Mouse (Mus musculus) lung, postnatal 0 days (tissue): Measurements from ENCODE around the gene Heatr6. TPM values are rescaled to one million over a fixed set of nuclear protein-coding genes. Genes with fewer than 3 reads are reported as not detected.

Experiments used
- ATAC-seq: fragments of 200-750 bp; cut with Nextera tagmentation; 2 replicates; pipeline ENCODE4 v1.8.0; 2017; ENCODE audit warnings: moderate library complexity
- DNase-seq: peaks from one replicate; pipeline ENCODE4 v3.0.0-alpha.2; 2016; ENCODE audit warnings: low spot score
- H3K27ac ChIP-seq: fragments of 300-500 bp; sonication (generic); 2 replicates; pipeline ENCODE4 v1.5.1; 2014; ENCODE audit warnings: antibody characterized with exemption, mild to moderate bottlenecking, low read length, mixed read lengths
- H3K27me3 ChIP-seq: fragments of 300-500 bp; sonication (generic); replicated peaks from 2 replicates; pipeline ENCODE4 v1.6.1; 2014; ENCODE audit warnings: low read length, mixed read lengths; ENCODE audit not compliant: insufficient read depth
- H3K36me3 ChIP-seq: fragments of 300-500 bp; sonication (generic); 2 replicates; pipeline ENCODE4 v1.6.1; 2014; ENCODE audit warnings: low read length, mixed read lengths; ENCODE audit not compliant: insufficient read depth
- H3K4me1 ChIP-seq: fragments of 300-500 bp; sonication (generic); 2 replicates; pipeline ENCODE4 v1.6.1; 2014; ENCODE audit warnings: antibody characterized with exemption, low read depth, low read length, mixed read lengths; ENCODE audit not compliant: insufficient read depth
- H3K4me2 ChIP-seq: fragments of 300-500 bp; sonication (generic); replicated peaks from 2 replicates; pipeline ENCODE4 v1.6.1; 2014; ENCODE audit warnings: low read depth, mild to moderate bottlenecking, low read length, moderate library complexity, mixed read lengths
- H3K4me3 ChIP-seq: fragments of 300-500 bp; sonication (generic); 2 replicates; pipeline ENCODE4 v1.5.1; 2014; ENCODE audit warnings: low read depth, low read length
- H3K9ac ChIP-seq: fragments of 300-500 bp; sonication (generic); replicated peaks from 2 replicates; pipeline ENCODE4 v1.6.1; 2014; ENCODE audit warnings: low read depth, mild to moderate bottlenecking
- H3K9me3 ChIP-seq: fragments of 300-500 bp; sonication (generic); 2 replicates; pipeline ENCODE4 v1.6.1; 2016; ENCODE audit warnings: low read length, mixed read lengths
- CTCF ChIP-seq: IDR thresholded peaks from 2 replicates; pipeline ENCODE4 v1.5.1; 2016; ENCODE audit warnings: antibody characterized with exemption, mild to moderate bottlenecking
- EP300 ChIP-seq: IDR thresholded peaks from 2 replicates; pipeline ENCODE4 v1.6.1; 2016; ENCODE audit warnings: antibody characterized with exemption, mild to moderate bottlenecking, control low read depth
- WGBS: fragments of 180-500 bp; shearing (Covaris S2); extraction: QIAGEN DNeasy Blood & Tissue Kit; methylation state at CpG from one replicate; pipeline ENCODE4 v1.1.7; 2014; 5-methylcytosine and 5-hydroxymethylcytosine counted together
- polyA plus RNA-seq: library from polyadenylated mRNA; unstranded; fragments of >200 nt; fragmentation: Nextera tagmentation; extraction: Ambion mirVana; gene quantifications from 2 replicates; pipeline ENCODE4 v1.2.1, GENCODE M21; 2015

Gene Heatr6
- polyA plus RNA-seq, 1 experiment from 2014 or later = 11.8 TPM

- H3K27me3 ChIP-seq = no peaks in the 10 kb centered on the region
- 75% methylated on average over 6 of the region's 6 CpGs for whole genome bisulfite sequencing
- peak; percentile 30 for DNase-seq
- no peak for ATAC-seq
- TF ChIP-seq EP300 = no peak
- TF ChIP-seq CTCF = no peak
- H3K4me1 ChIP-seq = no peaks in the 10 kb centered on the region
- H3K27ac ChIP-seq = no peak overlapping the region
- no peaks in the 10 kb centered on the region for H3K36me3 ChIP-seq
- no peak overlapping the region for H3K4me2 ChIP-seq
- H3K9ac ChIP-seq = no peak overlapping the region
- H3K4me3 ChIP-seq = no peak overlapping the region
- no peaks in the 10 kb centered on the region for H3K9me3 ChIP-seq
Observed at GRCm38 (mm10) chr11:83717042-83717665, 36.3 kb upstream of the Heatr6 start.

DNA sequence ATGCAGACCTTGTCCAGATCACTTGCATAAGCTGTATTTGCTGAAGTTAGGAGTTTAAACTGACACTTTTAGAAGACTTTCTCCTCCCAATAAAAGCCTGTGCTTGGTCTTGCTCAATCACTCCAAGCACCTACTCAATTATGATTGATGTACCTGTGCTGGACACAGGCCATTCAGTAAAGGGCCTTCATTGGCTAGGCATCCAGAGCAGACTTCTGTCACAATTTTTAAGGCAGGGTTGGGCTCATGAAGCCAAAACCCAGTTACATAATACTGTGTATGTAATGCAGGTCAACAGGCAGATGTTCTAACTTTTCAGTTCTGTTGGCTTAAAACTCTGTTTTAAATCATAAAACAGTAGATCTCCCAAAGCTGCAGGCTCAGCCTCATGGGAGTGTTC, 32.7 kb upstream of the Heatr6 start:
- H3K4me2 ChIP-seq = no peak overlapping the region
- H3K27me3 ChIP-seq = no peaks in the 10 kb centered on the region
- H3K9me3 ChIP-seq = no peaks in the 10 kb centered on the region
- H3K36me3 ChIP-seq = no peaks in the 10 kb centered on the region
- ATAC-seq (no peak), DNase-seq (no peak)
- H3K4me1 ChIP-seq = no peaks in the 10 kb centered on the region
- no peak overlapping the region for H3K4me3 ChIP-seq
- no peak overlapping the region for H3K9ac ChIP-seq
- no peak overlapping the region for H3K27ac ChIP-seq
- TF ChIP-seq EP300 (no peak), CTCF (no peak)

- Histone ChIP-seq H3K36me3 (no peaks in the 10 kb centered on the region), H3K27me3 (no peaks in the 10 kb centered on the region; the same call in 1 of the 2 replicates), H3K9ac (no peak overlapping the region), H3K4me1 (no peaks in the 10 kb centered on the region), H3K9me3 (no peaks in the 10 kb centered on the region), H3K4me3 (no peak overlapping the region), H3K27ac (no peak overlapping the region), H3K4me2 (no peak overlapping the region)
- DNase-seq = no peak
- 54% methylated on average over 3 of the region's 3 CpGs for WGBS
- TF ChIP-seq EP300 (no peak), CTCF (peak; percentile 54)
- no peak for ATAC-seq
Observed at GRCm38 (mm10) chr11:83728757-83729432, 24.6 kb upstream of the Heatr6 start.

- no peaks in the 10 kb centered on the region for H3K36me3 ChIP-seq
- H3K9ac ChIP-seq = no peak overlapping the region
- 78% methylated on average over 1 of the region's 1 CpGs for WGBS
- H3K9me3 ChIP-seq = no peaks in the 10 kb centered on the region
- H3K4me2 ChIP-seq = no peak overlapping the region
- DNase-seq (no peak), ATAC-seq (no peak)
- no peak overlapping the region for H3K27ac ChIP-seq
- H3K27me3 ChIP-seq = no peaks in the 10 kb centered on the region; the same call in 1 of the 2 replicates
- H3K4me3 ChIP-seq = no peak overlapping the region
- no peaks in the 10 kb centered on the region for H3K4me1 ChIP-seq
- TF ChIP-seq EP300 (no peak), CTCF (no peak)
Observed at GRCm38 (mm10) chr11:83731116-83731515, 22.4 kb upstream of the Heatr6 start.

- DNase-seq = no peak
- Histone ChIP-seq H3K27ac (no peak overlapping the region), H3K4me1 (no peaks in the 10 kb centered on the region), H3K9me3 (no peaks in the 10 kb centered on the region), H3K36me3 (no peaks in the 10 kb centered on the region), H3K27me3 (no peaks in the 10 kb centered on the region; the same call in 1 of the 2 replicates), H3K4me2 (no peak overlapping the region), H3K4me3 (no peak overlapping the region), H3K9ac (no peak overlapping the region)
- WGBS = 67% methylated on average over 5 of the region's 5 CpGs
- no peak for ATAC-seq
- peak; percentile 24 for TF ChIP-seq CTCF
- no peak for TF ChIP-seq EP300
Observed at GRCm38 (mm10) chr11:83733071-83733640, 20.3 kb upstream of the Heatr6 start.

DNA sequence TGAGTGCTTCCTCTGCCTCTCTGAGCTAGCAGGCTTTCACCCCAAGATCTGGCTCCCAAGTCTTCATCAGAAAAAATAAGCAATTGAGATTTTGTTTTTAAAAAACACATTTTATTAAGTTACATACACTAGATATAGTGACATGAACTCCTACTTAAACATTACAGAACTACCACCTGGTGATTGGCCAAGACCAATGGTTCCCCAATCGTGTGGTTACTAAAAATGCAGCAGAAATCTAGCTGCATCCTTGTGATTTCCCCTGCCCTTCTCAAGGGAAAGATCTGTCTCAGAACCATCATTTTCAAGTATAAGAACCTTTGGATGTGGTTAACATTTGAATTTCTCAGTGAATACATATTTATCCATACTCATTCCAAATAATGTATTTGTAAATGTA, 19.3 kb upstream of the Heatr6 start:
- Histone ChIP-seq H3K4me3 (no peak overlapping the region), H3K27me3 (no peaks in the 10 kb centered on the region; the same call in 1 of the 2 replicates), H3K9me3 (no peaks in the 10 kb centered on the region), H3K4me2 (no peak overlapping the region), H3K9ac (no peak overlapping the region), H3K4me1 (no peaks in the 10 kb centered on the region), H3K36me3 (no peaks in the 10 kb centered on the region), H3K27ac (no peak overlapping the region)
- WGBS = 69% methylated on average over 1 of the region's 1 CpGs
- ATAC-seq (no peak), DNase-seq (no peak)
- TF ChIP-seq CTCF (no peak), EP300 (no peak)
